Mouse (Mus musculus): ENCODE results near the gene Nek3.

Nek3 gene

DNA sequence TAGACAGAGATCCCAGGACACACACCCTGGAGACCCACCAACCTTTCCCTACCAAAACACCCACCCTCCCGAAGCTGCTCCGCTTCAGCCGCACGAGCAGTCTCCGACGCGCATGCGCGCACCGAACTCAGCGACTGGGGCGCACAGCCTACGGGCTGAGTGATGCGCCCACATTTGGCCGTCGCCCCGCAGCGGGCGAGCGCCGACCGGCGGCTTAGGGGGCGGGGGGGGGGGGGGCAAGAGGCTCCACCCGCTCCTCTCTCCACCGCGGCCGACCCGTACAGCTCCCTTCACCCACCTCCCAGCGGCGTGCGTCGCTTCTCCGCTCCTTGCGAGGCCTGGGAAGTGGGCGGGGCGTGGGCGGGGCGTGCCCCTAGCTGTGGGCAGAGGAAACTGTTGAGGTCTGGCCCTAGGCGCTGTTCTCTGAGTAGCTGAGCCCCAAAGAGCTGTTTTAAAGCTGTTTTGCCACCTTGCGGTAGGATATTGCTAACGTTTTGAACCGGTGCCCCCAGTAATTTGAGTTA lies at the start of gene Nek3:
Gene Nek3, minus strand, starts transcription at position 356 of the 524 bp plus-strand sequence.
- peak; percentile 76 for DNase-seq (ENCODE audit: low read depth, low spot score)

GRCm38 (mm10) chr8:22214826-22215225 lies 48.6 kb upstream of the Nek3 start:
- DNase-seq (ENCODE audit: low read depth, low spot score): no peak

- no peak for DNase-seq (ENCODE audit: low read depth, low spot score)
These were observed 42.8 kb upstream of the Nek3 start for GRCm38 (mm10) chr8:22209012-22209411.

DNA sequence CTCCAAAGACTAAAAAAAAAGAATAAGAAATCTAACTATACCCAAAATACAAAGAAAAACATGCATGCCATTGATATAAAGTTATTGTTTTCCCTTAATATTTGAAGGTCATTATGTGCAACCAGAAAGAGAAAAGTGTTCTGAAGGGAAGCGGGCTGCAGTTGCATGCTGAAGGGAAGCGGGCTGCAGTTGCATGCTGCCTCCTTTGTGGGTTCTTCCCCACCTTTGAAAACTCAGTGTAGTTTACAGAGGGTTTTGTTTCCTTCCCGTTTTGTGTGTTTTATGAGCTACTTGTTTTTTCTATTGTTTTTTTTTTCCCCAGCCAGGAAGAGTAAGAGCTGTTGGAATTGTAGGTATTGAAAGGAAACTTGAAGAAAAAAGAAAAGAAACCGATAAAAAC lies 41.3 kb upstream of the Nek3 start:
- DNase-seq (ENCODE audit: low read depth, low spot score): no peak

DNA sequence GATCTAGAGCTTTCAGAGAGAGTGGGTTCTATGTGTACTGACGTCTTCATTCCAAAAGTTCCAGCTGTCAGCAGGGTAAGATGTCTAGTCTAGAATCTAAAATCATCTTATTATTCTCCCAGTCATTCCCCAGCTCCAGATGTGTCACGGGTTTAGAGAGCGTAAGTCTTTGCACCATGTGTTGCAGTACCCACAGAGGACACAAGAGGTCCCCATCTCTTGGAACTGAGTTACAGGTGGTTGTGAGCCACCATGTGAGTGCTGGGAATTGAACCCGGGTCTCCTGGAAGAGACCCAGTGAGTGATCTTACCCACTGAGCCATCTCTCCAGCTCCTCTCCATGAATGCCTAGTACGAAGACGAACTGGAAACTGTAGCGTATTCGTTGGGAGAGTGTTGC lies 33.2 kb upstream of the Nek3 start:
- DNase-seq (ENCODE audit: low read depth, low spot score): no peak

DNA sequence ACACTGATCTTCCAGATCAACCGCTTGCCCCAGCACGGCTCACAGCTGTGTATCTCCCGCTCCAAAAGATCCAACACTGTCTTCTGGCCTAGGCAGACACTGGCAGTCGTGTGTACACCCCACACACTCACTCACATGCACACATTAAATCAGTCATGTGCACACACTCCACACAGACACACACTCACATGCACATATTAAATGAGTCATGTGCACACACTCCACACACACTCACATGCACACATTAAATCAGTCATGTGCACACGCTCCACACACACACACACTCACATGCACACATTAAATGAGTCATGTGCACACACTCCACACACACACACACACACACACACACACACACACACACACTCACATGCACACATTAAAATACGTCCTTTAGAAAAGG lies 31.7 kb upstream of the Nek3 start:
- DNase-seq (ENCODE audit: low read depth, low spot score): no peak

DNA sequence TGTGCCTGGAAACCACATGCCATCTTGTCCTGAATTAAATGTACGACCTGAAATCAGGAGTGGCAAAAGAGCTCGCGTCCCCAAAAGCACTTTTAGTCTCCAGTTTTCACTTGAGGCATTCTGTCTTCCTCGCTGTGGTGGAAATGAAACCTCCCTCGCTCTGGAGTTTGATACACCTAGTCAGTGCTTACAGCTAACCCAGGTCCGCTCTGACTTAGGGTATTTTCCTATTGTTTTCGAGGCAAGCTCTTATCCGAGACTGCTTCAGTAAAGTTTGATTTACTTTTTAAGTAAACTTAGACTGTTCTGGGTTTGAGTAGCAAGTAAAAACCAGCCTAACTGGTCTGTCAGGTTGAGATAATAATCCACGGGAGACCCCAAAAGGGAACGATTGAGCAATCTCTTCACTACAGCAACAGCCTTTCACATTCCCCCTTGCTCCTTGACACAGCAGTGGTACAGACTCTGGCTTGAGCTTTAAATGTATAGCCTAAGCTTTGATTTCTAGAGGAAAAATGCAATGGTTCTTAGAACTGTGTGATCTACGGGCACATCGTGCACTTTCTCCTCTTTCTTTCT lies 27.3 kb upstream of the Nek3 start:
- DNase-seq (ENCODE audit: low read depth, low spot score): peak; percentile 22

DNA sequence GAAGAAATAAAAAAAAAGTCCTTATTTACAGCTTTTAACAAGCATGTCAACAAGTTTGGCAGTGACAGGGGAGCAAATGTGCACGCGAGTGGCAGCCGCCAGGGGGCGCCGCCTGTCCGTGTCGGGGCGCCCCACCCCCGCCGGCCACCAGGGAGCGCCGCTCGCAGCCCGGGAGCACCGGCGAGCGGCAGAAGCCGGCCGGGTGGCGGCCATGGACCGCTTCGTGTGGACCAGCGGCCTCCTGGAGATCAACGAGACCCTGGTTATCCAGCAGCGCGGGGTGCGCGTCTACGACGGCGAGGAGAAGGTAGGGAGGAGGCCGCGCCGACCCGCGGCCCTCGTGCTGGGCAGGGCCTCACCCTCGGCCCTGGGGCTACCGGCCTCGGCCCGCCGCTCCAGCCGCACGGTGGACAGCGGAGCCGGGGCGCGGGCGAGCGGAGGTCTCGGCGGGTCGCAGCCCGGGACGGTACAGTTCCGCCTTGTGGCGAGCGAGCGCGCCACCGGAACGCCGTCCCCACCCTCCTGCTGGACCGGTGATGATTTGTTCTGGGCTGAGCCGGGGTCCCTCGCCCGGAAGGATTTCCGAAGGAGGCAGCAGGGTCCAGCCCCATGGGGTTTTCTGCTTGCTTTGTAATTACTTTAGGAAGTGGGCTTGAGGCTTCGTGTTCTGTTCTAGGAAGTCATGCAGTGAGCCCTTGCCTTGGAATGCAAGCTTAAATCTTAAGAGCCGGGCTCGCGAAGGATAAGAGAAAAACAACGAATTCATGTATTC lies 26.6 kb upstream of the Nek3 start, which contains the start of gene Vps36:
Gene Vps36, plus strand, starts transcription at position 150 of the 772 bp plus-strand sequence.
- DNase-seq (ENCODE audit: low read depth, low spot score): peak; percentile 27

DNA sequence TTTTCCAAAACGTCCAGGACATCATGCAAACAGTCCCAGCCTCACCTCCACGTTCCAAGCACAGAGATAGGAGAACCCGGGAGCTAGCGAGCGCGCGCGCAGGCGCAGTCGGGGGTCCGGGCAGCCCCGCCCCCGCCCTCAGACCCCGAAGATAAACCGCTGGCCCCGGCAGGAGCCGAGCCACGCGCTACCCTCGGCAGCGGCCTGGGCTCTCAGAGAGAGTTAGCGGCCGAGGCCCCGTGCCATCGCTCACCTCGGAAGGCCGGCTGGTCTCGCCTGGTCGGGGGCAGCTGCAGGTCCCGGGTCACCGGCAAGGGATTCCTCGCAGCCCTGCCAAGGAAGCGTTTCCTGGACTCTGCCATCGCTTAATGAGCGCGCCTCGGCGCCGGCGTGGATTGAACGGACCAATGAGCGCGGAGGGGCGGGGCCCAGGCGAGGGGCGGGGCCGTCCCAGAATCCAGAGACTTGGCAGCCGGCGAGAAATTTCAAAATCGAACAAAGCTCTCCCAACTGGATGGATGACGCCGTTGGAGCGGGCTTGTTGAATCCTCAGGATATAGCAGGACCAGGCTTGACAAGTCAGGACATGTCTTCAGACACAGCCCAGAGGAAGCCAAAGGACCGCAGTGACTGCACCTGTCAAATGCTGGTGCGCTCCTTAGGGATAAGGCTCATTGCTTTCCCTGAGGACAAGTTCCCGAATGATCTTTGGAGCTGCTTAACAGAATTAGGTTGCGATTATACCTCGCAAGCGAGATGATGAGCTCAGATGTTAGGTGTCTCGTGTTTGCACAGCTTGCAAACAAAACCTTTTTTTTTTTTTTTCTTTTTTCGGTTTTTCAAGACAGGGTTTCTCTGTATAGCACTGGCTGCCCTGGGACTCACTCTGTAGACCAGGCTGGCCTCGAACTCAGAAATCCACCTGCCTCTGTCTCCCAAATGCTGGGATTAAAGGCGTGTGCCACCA lies 19.5 kb upstream of the Nek3 start, which contains the start of gene Ckap2:
Gene Ckap2, minus strand, starts transcription at position 389 of the 967 bp plus-strand sequence.
- DNase-seq (ENCODE audit: low read depth, low spot score): peak; percentile 22

- DNase-seq (ENCODE audit: low read depth, low spot score): no peak
These were observed 18.6 kb upstream of the Nek3 start for GRCm38 (mm10) chr8:22184884-22185283.

GRCm38 (mm10) chr8:22175966-22176365 lies 9.7 kb upstream of the Nek3 start:
- DNase-seq (ENCODE audit: low read depth, low spot score): no peak

GRCm38 (mm10) chr8:22169167-22169566 lies 2.9 kb upstream of the Nek3 start:
- peak; percentile 41 for DNase-seq (ENCODE audit: low read depth, low spot score)

- no peak for DNase-seq (ENCODE audit: low read depth, low spot score)
These were observed 770 bp downstream of the Nek3 start for GRCm38 (mm10) chr8:22165251-22166079.

DNA sequence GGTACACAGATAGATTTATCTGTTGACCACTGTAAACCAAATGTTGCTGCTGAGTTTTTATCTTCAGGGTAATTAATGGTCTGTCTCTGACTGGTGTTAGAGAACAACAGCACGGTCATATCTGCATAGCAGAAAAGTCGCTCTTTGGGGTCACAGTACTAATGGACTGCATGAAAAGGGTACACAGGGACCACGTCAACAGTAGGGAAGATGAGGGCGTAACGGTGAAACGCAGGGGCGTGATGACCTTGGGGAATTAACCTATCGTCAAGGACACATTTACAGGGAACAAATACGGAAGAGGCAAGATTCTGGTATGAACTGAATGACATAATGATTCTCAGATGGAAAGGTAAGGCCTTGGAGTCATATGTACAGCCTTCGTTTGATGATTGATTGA lies 1.8 kb downstream of the Nek3 start:
- DNase-seq (ENCODE audit: low read depth, low spot score): no peak

DNA sequence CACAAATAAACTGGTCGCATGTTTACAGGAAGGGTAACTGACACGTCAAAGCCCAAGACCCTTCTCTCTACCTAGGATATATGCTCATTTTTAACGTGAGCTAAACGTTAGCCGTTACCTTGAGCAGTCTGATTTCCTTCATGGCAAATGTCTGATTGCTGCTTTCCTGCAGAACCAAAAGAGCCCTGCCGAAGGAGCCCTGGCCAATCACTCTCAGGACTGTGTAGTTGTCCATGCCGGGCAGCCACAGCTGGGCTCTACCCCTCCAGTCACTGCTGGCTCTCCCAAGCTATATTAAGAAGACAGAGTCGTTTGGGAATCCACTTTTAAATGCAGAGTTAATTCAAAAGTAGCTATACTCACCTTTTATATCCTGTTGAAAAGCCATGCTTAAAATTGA lies 4.0 kb downstream of the Nek3 start:
- no peak for DNase-seq (ENCODE audit: low read depth, low spot score)

- DNase-seq (ENCODE audit: low read depth, low spot score): no peak
These were observed 15.9 kb downstream of the Nek3 start for GRCm38 (mm10) chr8:22150345-22150663.

DNA sequence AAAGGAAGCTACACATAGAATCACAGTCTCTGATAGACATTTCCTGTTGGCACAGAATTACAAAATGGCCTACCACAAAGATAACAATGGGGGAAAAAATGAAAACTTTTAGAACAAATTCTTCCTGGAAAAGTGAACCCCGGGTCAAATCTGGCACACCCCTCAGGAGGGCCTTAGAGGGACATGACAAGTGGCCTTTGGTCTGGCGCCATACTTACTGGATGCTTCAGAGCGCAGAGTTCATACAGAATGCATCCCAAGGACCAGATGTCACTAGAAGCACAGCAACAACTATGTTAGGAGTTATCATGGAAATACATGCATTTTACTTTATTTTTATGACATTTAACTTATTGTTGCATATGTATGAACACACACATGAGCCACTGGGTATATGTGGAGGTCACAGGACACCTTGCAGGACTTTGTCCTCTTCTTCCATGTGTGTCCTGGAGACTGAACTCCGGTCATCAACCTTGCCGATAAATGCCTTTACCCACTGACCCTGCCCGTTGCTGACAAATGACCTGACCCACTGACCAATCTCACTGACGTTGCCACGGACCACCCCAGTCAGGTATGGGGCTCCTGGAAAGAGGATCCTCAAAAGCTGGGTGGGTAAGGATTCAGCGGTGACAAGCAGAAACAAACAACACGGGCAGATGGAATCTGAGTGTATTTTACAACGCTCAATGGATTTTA lies 16.4 kb downstream of the Nek3 start:
- DNase-seq (ENCODE audit: low read depth, low spot score): no peak

GRCm38 (mm10) chr8:22148367-22148740 lies 17.9 kb downstream of the Nek3 start:
- DNase-seq (ENCODE audit: low read depth, low spot score): no peak

GRCm38 (mm10) chr8:22147706-22148366 lies 18.4 kb downstream of the Nek3 start:
- no peak for DNase-seq (ENCODE audit: low read depth, low spot score)

GRCm38 (mm10) chr8:22145831-22146230 lies 20.4 kb downstream of the Nek3 start:
- DNase-seq (ENCODE audit: low read depth, low spot score): no peak

Data from telencephalon, adult 2 months (tissue).